Mouse (Mus musculus): Measurements from ENCODE around the gene Ccdc102a.

DNA sequence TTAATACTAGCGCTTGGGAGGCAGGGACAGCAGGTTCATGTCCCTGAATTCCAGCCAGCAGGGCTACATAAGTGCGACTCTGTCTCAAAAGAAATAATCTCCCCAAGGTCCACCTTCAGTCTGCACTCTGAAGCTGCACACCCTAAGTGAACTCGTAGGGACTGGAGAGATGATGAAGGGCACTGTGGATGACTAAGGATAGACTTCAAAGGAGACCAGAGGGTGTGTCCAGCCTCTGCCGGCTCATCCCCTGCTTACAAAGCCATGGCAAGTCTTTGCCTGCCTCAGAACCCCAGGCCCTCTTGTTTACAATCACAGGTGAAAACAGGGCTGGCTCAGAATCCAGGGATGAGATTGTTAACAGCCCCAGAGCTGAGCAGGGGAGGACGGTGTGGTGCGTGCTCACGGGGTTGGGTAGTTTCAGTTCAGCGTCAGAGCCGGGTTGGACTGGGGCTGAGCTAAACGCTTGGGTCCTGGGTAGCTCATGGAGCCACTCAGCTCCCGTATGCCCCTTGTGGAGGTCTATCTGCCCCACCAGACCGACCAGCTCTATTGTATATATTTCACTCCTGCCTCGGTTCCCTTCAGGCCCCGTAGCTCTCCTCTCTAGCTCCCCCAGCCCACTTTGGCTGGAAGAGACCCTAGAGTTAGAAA lies 29.4 kb downstream of the Ccdc102a start:
- no peak for TF ChIP-seq POLR2A (IDR thresholded peaks at IDR 0.05; ENCODE audit: borderline replicate concordance, control insufficient read depth, low read depth, low read length)
- no peak for TF ChIP-seq CTCF (IDR thresholded peaks at IDR 0.05; ENCODE audit: control insufficient read depth, insufficient read depth, low read length)
